ENCODE assay signal across 9 mouse cellular contexts in genomic region chr3:152316447-152317173, GRCm38 (mm10). TPM values are rescaled to one million over a fixed set of nuclear protein-coding genes. Genes with fewer than 3 reads are reported as not detected.
DNase-seq lines count a peak whose midpoint lies in the region; ATAC-seq and TF ChIP-seq lines count a peak whose summit lies in the region.
"Not testable (repeated sequence)": the region's sequence is repeated elsewhere in the genome, so short reads cannot be mapped to it uniquely, and the experiment has no call there.
"Had no signal": no experiment of that assay in that cellular context is flagged by ENCODE, and none has a peak within 500 bp of the region (broad histone marks: within the 10 kb centered on the region; RNA-seq: fewer than 3 reads in every experiment).

No protein-coding gene starts in this region.

- H3K27ac ChIP-seq in MEL (ENCODE audit: control insufficient read depth, low read depth, low read length), result peak overlapping the region; percentile 27; the same call in 1 of the 2 replicates
- not testable (repeated sequence) for H3K27ac ChIP-seq in intestine, embryonic 16.5 days (ENCODE audit: low read length); liver, adult 2 months (replicated peaks; ENCODE audit: insufficient read depth, low read depth, low read length); liver, embryonic 13.5 days

- not testable (repeated sequence) for H3K9me3 ChIP-seq in MEL (replicated peaks; ENCODE audit: insufficient read depth, low read length); intestine, embryonic 16.5 days (ENCODE audit: control insufficient read depth, low read length); liver, embryonic 13.5 days (replicated peaks)

- peak; percentile 33 to 38; a peak in 2 of 4 replicates for TF ChIP-seq EP300 in MEL (IDR thresholded peaks at IDR 0.05; ENCODE audit: low read depth in 1 of 2, low read length in 2 of 2)

- not testable (repeated sequence) for H3K4me2 ChIP-seq in intestine, embryonic 16.5 days (ENCODE audit: low read depth, low read length); liver, embryonic 13.5 days

- H3K9ac ChIP-seq in MEL (ENCODE audit: control insufficient read depth, low read depth, low read length, poor library complexity, severe bottlenecking); intestine, embryonic 16.5 days (ENCODE audit: low read depth, low read length); liver, adult 2 months (ENCODE audit: low read depth, low read length); liver, embryonic 13.5 days: not testable (repeated sequence)

- H3K36me3 ChIP-seq in MEL (ENCODE audit: control insufficient read depth in 1 of 2, insufficient read depth in 2 of 2, low read length in 2 of 2); intestine, embryonic 16.5 days (ENCODE audit: control insufficient read depth, insufficient read depth, low read length); liver, adult 2 months (ENCODE audit: control insufficient read depth, insufficient read depth, low read length): not testable (repeated sequence)
- H3K36me3 ChIP-seq in liver, embryonic 13.5 days, result peaks cover 27% of the 10 kb centered on the region

- WGBS in intestine, embryonic 16.5 days, result 74% methylated on average over 9 of the region's 9 CpGs
- WGBS in liver, adult 2 months, result 50% methylated on average over 9 of the region's 9 CpGs
- WGBS in liver, embryonic 13.5 days (ENCODE audit: insufficient replicate concordance), result 53% methylated on average over 9 of the region's 9 CpGs

- peak; percentile 71 for ATAC-seq in intestine, embryonic 16.5 days
- ATAC-seq in liver, embryonic 13.5 days (ENCODE audit: low read depth), result peak; percentile 54
- ATAC-seq in megakaryocyte progenitor cell, adult 5-6 weeks (replicated peaks; ENCODE audit: poor library complexity), result peak; percentile 24; the same call in 1 of the 2 replicates

- DNase-seq in MEL (ENCODE audit: low read depth, low spot score), result peak; percentile 44
- peak; percentile 51 for DNase-seq in liver, adult 2 months (ENCODE audit: extremely low read depth, low read depth, low spot score)
- DNase-seq in liver, embryonic 13.5 days, result not testable (repeated sequence)
- DNase-seq in yolk sac, embryonic 10.5 days (ENCODE audit: low spot score), result peak; percentile 29

- H3K79me2 ChIP-seq in MEL (ENCODE audit: control insufficient read depth, insufficient read depth, low read length, poor library complexity); liver, adult 2 months (ENCODE audit: control insufficient read depth, insufficient read depth, low read length): not testable (repeated sequence)

- not testable (repeated sequence) for TF ChIP-seq CTCF in MEL (IDR thresholded peaks at IDR 0.05 in 2 of 3, conservative IDR thresholded peaks at IDR 0.05 in 1 of 3; ENCODE audit: control insufficient read depth in 1 of 3, insufficient read depth in 1 of 3, low read depth in 2 of 3, low read length in 3 of 3, poor library complexity in 1 of 3, severe bottlenecking in 1 of 3); liver, adult 2 months (IDR thresholded peaks at IDR 0.05; ENCODE audit: low read depth, low read length)

- not testable (repeated sequence) for H3K27me3 ChIP-seq in MEL (ENCODE audit: control insufficient read depth in 1 of 2, insufficient read depth in 2 of 2, low read length in 2 of 2); intestine, embryonic 16.5 days (replicated peaks; ENCODE audit: control insufficient read depth, insufficient read depth, low read length); liver, adult 2 months (ENCODE audit: control insufficient read depth, insufficient read depth, low read length); liver, embryonic 13.5 days

- H3K4me3 ChIP-seq in MEL (ENCODE audit: control insufficient read depth in 1 of 2, insufficient read depth in 1 of 2, low read depth in 2 of 2, low read length in 2 of 2); intestine, embryonic 16.5 days (ENCODE audit: low read length); liver, adult 2 months (ENCODE audit: insufficient read depth, low read depth, low read length); liver, embryonic 13.5 days (replicated peaks): not testable (repeated sequence)

- H3K4me1 ChIP-seq in MEL (ENCODE audit: control insufficient read depth in 1 of 2, insufficient read depth in 2 of 2, low read length in 2 of 2); intestine, embryonic 16.5 days (ENCODE audit: control insufficient read depth, insufficient read depth, low read length); liver, adult 2 months (ENCODE audit: control insufficient read depth, insufficient read depth, low read length); liver, embryonic 13.5 days (replicated peaks): not testable (repeated sequence)

- not testable (repeated sequence) for TF ChIP-seq POLR2A in MEL (IDR thresholded peaks at IDR 0.05; ENCODE audit: control insufficient read depth in 1 of 2, insufficient read depth in 1 of 2, low read depth in 1 of 2, low read length in 2 of 2, poor library complexity in 1 of 2); liver, adult 2 months (IDR thresholded peaks at IDR 0.05; ENCODE audit: extremely low read depth, insufficient read depth, low read length)

- not testable (repeated sequence) for TF ChIP-seq RAD21 in MEL (IDR thresholded peaks at IDR 0.05; ENCODE audit: low read depth, low read length)

TF ChIP-seq in MEL, 35 proteins besides CTCF, POLR2A, EP300 and RAD21:
- TF ChIP-seq GATA1 (IDR thresholded peaks at IDR 0.05; ENCODE audit: low read depth, low read length) (peak; percentile 27; the same call in 1 of the 2 replicates), TCF12 (IDR thresholded peaks at IDR 0.05; ENCODE audit: low read depth, low read length) (peak; percentile 27; the same call in 1 of the 2 replicates)

RNA-seq across cellular contexts. Expression of gene Miga1, which starts 23.6 kb away (rescaled TPM):
- 10.4 and 14.2 TPM in 2 replicates for total RNA-seq in MEL (2012; rRNA removed)
- 10 to 100 TPM in 1 of 2 experiments, not detected in 1; 16.2 TPM for polyA plus RNA-seq in MEL (2012; ENCODE audit: insufficient read depth in 1 of 2, insufficient read length in 2 of 2, low read depth in 1 of 2, low replicate concordance in 2 of 2, missing spikeins in 1 of 2)
- polyA plus RNA-seq in intestine, embryonic 16.5 days (2015; fragmentation: Nextera tagmentation; extraction: Ambion mirVana), result 13.5 and 13.9 TPM in 2 replicates
- 2.2 and 2.6 TPM in 2 replicates for total RNA-seq in liver, adult 2 months (2014; rRNA removed)
- polyA plus RNA-seq in liver, adult 2 months (2012; rRNA removed), result 0.39 and 0.94 TPM in 2 replicates
- 4.3 and 4.7 TPM in 2 replicates for polyA plus RNA-seq in liver, embryonic 13.5 days (2015; fragmentation: Nextera tagmentation; extraction: Ambion mirVana)
- total RNA-seq in megakaryocyte progenitor cell, adult 5-6 weeks (2015), result 20.4 and 22.3 TPM in 2 replicates
- total RNA-seq in megakaryocyte progenitor cell, adult 5-6 weeks (2017), result 25.9 and 36.1 TPM in 2 replicates

RNA-seq across cellular contexts. Expression of gene Usp33, which starts 29.7 kb away (rescaled TPM):
- total RNA-seq in MEL (2012; rRNA removed), result 31.0 and 34.1 TPM in 2 replicates
- polyA plus RNA-seq in MEL (2012; ENCODE audit: insufficient read depth in 1 of 2, insufficient read length in 2 of 2, low read depth in 1 of 2, low replicate concordance in 2 of 2, missing spikeins in 1 of 2), result 10 to 100 TPM in 1 of 2 experiments, not detected in 1; 32.3 TPM
- 46.0 and 49.3 TPM in 2 replicates for polyA plus RNA-seq in intestine, embryonic 16.5 days (2015; fragmentation: Nextera tagmentation; extraction: Ambion mirVana)
- 41.5 and 46.9 TPM in 2 replicates for total RNA-seq in liver, adult 2 months (2014; rRNA removed)
- polyA plus RNA-seq in liver, adult 2 months (2012; rRNA removed), result 9.5 and 9.9 TPM in 2 replicates
- polyA plus RNA-seq in liver, embryonic 13.5 days (2015; fragmentation: Nextera tagmentation; extraction: Ambion mirVana), result 19.5 and 28.1 TPM in 2 replicates
- total RNA-seq in megakaryocyte progenitor cell, adult 5-6 weeks (2015), result 23.5 and 35.7 TPM in 2 replicates
- 48.4 and 83.5 TPM in 2 replicates for total RNA-seq in megakaryocyte progenitor cell, adult 5-6 weeks (2017)

RNA-seq across cellular contexts. Expression of gene Nexn, which starts 50.5 kb away (rescaled TPM):
- 0.19 TPM in 1 of 2 replicates, not detected in the other for total RNA-seq in MEL (2012; rRNA removed)
- under 1 TPM in 1 of 2 experiments, not detected in 1; 0.96 TPM for polyA plus RNA-seq in MEL (2012; ENCODE audit: insufficient read depth in 1 of 2, insufficient read length in 2 of 2, low read depth in 1 of 2, low replicate concordance in 2 of 2, missing spikeins in 1 of 2)
- polyA plus RNA-seq in intestine, embryonic 16.5 days (2015; fragmentation: Nextera tagmentation; extraction: Ambion mirVana), result 21.6 and 21.7 TPM in 2 replicates
- total RNA-seq in liver, adult 2 months (2014; rRNA removed), result 0.20 and 0.28 TPM in 2 replicates
- not detected in 2 replicates for polyA plus RNA-seq in liver, adult 2 months (2012; rRNA removed)
- 1.6 and 1.8 TPM in 2 replicates for polyA plus RNA-seq in liver, embryonic 13.5 days (2015; fragmentation: Nextera tagmentation; extraction: Ambion mirVana)
- not detected in 2 replicates for total RNA-seq in megakaryocyte progenitor cell, adult 5-6 weeks (2015)
- total RNA-seq in megakaryocyte progenitor cell, adult 5-6 weeks (2017), result not detected in 2 replicates
- polyA plus RNA-seq: adrenal gland, adult 2 months; erythroblast, embryonic 14.5 days; G1E had no signal
